Mouse (Mus musculus): ENCODE data around the gene Adam12.

- TF ChIP-seq CTCF (IDR thresholded peaks at IDR 0.05; ENCODE audit: low read depth) (no peak), EP300 (optimal IDR thresholded peaks at IDR 0.05) (no peak)
These were observed 92.5 kb downstream of the Adam12 start for GRCm38 (mm10) chr7:134139291-134139949.

Data from stomach, postnatal 0 days (tissue).